Mouse (Mus musculus) left cerebral cortex, adult 2 months (tissue): ENCODE results near the gene Zfp719. TPM values are rescaled to one million over a fixed set of nuclear protein-coding genes. Genes with fewer than 3 reads are reported as not detected.

Experiments
- DNase-seq, 2 experiments: peaks; one replicate each; pipeline ENCODE4 v3.0.0; 2021 to 2022; ENCODE audit warnings: low spot score in 2 of 2, mixed read lengths in 1 of 2; ENCODE audit errors: extremely low spot score in 1 of 2
- H3K27ac ChIP-seq: fragments of 200-600 bp; 2 replicates; pipeline ENCODE4 v1.8.1; 2022
- H3K4me3 ChIP-seq: fragments of 200-600 bp; 2 replicates; pipeline ENCODE4 v1.8.1; 2022
- CTCF ChIP-seq: fragments of 200-600 bp; IDR thresholded peaks from 2 replicates; pipeline ENCODE4 v1.8.1; 2022; ENCODE audit warnings: antibody characterized with exemption, mild to moderate bottlenecking, moderate library complexity
- intact Hi-C: fragments of 180-260 bp; cut with DNase I; formaldehyde crosslinking; loops from one replicate; pipeline ENCODE4 v1.15.1; 2025
- total RNA-seq, 2 experiments: library from RNA; stranded (reverse); gene quantifications; 2 replicates each; pipeline ENCODE4 v1.2.3; 2021

Gene Zfp719
- total RNA-seq, 2 experiments from 2014 or later: 14.5 to 16.2 TPM

GRCm38 (mm10) chr7:43608316-43608824 is 29.0 kb downstream of the Zfp719 start:
- intact Hi-C loops: loop anchor here (5.0 kb wide), 1 partner anchor 59 kb away; no protein-coding TSS in a partner anchor
- no peak for TF ChIP-seq CTCF
- Histone ChIP-seq H3K4me3 (no peak overlapping the region), H3K27ac (no peak overlapping the region)
- no peak for DNase-seq

GRCm38 (mm10) chr7:43613816-43614551 is 34.6 kb downstream of the Zfp719 start:
- intact Hi-C loops: no loop called here
- no peak for TF ChIP-seq CTCF
- no peak for DNase-seq
- H3K4me3 ChIP-seq: no peak overlapping the region
- H3K27ac ChIP-seq: no peak overlapping the region

- intact Hi-C loops: no loop called here
- DNase-seq: no peak
- Histone ChIP-seq H3K4me3 (no peak overlapping the region), H3K27ac (no peak overlapping the region)
- no peak for TF ChIP-seq CTCF
These were observed 43.5 kb downstream of the Zfp719 start for GRCm38 (mm10) chr7:43622927-43623326.

GRCm38 (mm10) chr7:43623819-43624218 is 44.4 kb downstream of the Zfp719 start:
- Histone ChIP-seq H3K4me3 (no peak overlapping the region), H3K27ac (no peak overlapping the region)
- no peak for TF ChIP-seq CTCF
- DNase-seq: no peak
- intact Hi-C loops: no loop called here

- Histone ChIP-seq H3K4me3 (no peak overlapping the region), H3K27ac (no peak overlapping the region)
- no peak for TF ChIP-seq CTCF
- intact Hi-C loops: no loop called here
- DNase-seq: no peak
These were observed 45.7 kb downstream of the Zfp719 start for GRCm38 (mm10) chr7:43625065-43625464.

- intact Hi-C loops: no loop called here
- Histone ChIP-seq H3K4me3 (no peak overlapping the region), H3K27ac (no peak overlapping the region)
- no peak for DNase-seq
- no peak for TF ChIP-seq CTCF
These were observed 46.5 kb downstream of the Zfp719 start for GRCm38 (mm10) chr7:43625794-43626422.

- Histone ChIP-seq H3K27ac (no peak overlapping the region), H3K4me3 (no peak overlapping the region)
- TF ChIP-seq CTCF: no peak
- intact Hi-C loops: no loop called here
- no peak for DNase-seq
These were observed 54.5 kb downstream of the Zfp719 start for GRCm38 (mm10) chr7:43633940-43634339.

GRCm38 (mm10) chr7:43634500-43634899 is 55.1 kb downstream of the Zfp719 start, which contains the start of gene Ceacam18:
Ceacam18 (plus strand) TSS chr7:43634707.
- no peak within 1 kb of the TSS for H3K4me3 ChIP-seq
- no peak for DNase-seq

GRCm38 (mm10) chr7:43636194-43636593 is 56.8 kb downstream of the Zfp719 start:
- Histone ChIP-seq H3K27ac (no peak overlapping the region), H3K4me3 (no peak overlapping the region)
- TF ChIP-seq CTCF: no peak
- intact Hi-C loops: no loop called here
- DNase-seq: no peak

More at GRCm38 (mm10) chr7:43634500-43634899, 55.1 kb downstream of the Zfp719 start, which contains the start of gene Ceacam18:
- intact Hi-C loops: no loop called here
- no peak within 1 kb of the TSS for H3K27ac ChIP-seq
- TF ChIP-seq CTCF: no peak

- intact Hi-C loops: no loop called here
- no peak overlapping the region for H3K27ac ChIP-seq
- no peak overlapping the region for H3K4me3 ChIP-seq
- DNase-seq: no peak
- no peak for TF ChIP-seq CTCF
These were observed 57.7 kb downstream of the Zfp719 start for GRCm38 (mm10) chr7:43637118-43637517.

- no peak for DNase-seq
- Histone ChIP-seq H3K4me3 (no peak overlapping the region), H3K27ac (no peak overlapping the region)
- intact Hi-C loops: no loop called here
- no peak for TF ChIP-seq CTCF
These were observed 63.2 kb downstream of the Zfp719 start for GRCm38 (mm10) chr7:43642587-43642986.

Other genes with a start within 250 kb of the Zfp719 start
- under 1 TPM; 0.34 to 0.54 TPM for gene Siglecf, start 228.3 kb upstream of the Zfp719 start, total RNA-seq
- gene Siglecg, start 171.4 kb upstream of the Zfp719 start, total RNA-seq: not detected
- gene Lim2, start 151.9 kb upstream of the Zfp719 start, total RNA-seq: not detected
- not detected for gene Nkg7, start 142.5 kb upstream of the Zfp719 start, total RNA-seq
- not detected for gene Cldnd2, start 138.8 kb upstream of the Zfp719 start, total RNA-seq
- 10 to 100 TPM; 58.2 TPM for gene Etfb, start 135.5 kb upstream of the Zfp719 start, total RNA-seq
- under 1 TPM in 1 of 2 experiments, not detected in 1; 0.89 TPM for gene Gm45233, start 135.5 kb upstream of the Zfp719 start, total RNA-seq
- 1 to 10 TPM in 1 of 2 experiments, under 1 TPM in 1; 0.89 to 1.2 TPM for gene Vsig10l, start 116.5 kb upstream of the Zfp719 start, total RNA-seq
- 10 to 100 TPM; 24.4 to 27.3 TPM for gene Iglon5, start 89.5 kb upstream of the Zfp719 start, total RNA-seq
- gene 4931406B18Rik, start 73.7 kb upstream of the Zfp719 start, total RNA-seq: not detected
- 1 to 10 TPM; 3.7 to 4.7 TPM for gene Cd33, start 35.2 kb upstream of the Zfp719 start, total RNA-seq
- 1 to 10 TPM; 5.2 to 5.5 TPM for gene Zfp658, start 17.4 kb upstream of the Zfp719 start, total RNA-seq
- gene Zfp819, start 27.6 kb downstream of the Zfp719 start, total RNA-seq: under 1 TPM; 0.16 to 0.25 TPM
- gene Ceacam18, start 55.1 kb downstream of the Zfp719 start, total RNA-seq: not detected
- 1 to 10 TPM; 1.3 to 1.5 TPM for gene Siglece, start 80.6 kb downstream of the Zfp719 start, total RNA-seq
- gene Ctu1, start 92.4 kb downstream of the Zfp719 start, total RNA-seq: 1 to 10 TPM; 8.5 to 8.9 TPM
- not detected for gene Klk14, start 110.8 kb downstream of the Zfp719 start, total RNA-seq
- not detected for gene Klk13, start 133.0 kb downstream of the Zfp719 start, total RNA-seq
- gene Klk12, start 189.3 kb downstream of the Zfp719 start, total RNA-seq: not detected
- not detected for gene Klk11, start 195.0 kb downstream of the Zfp719 start, total RNA-seq
- gene Klk10, start 201.4 kb downstream of the Zfp719 start, total RNA-seq: not detected
- not detected for gene Klk9, start 212.3 kb downstream of the Zfp719 start, total RNA-seq
- 1 to 10 TPM; 2.3 to 3.7 TPM for gene Klk8, start 218.0 kb downstream of the Zfp719 start, total RNA-seq
- gene Klk7, start 231.7 kb downstream of the Zfp719 start, total RNA-seq: not detected
- gene Klk6, start 244.9 kb downstream of the Zfp719 start, total RNA-seq: 1 to 10 TPM in 1 of 2 experiments, not detected in 1; 2.0 TPM